Mouse (Mus musculus): ENCODE measurements around the gene Impg1. TPM values are rescaled to one million over a fixed set of nuclear protein-coding genes. Genes with fewer than 3 reads are reported as not detected.

Gene Impg1
- not detected in 2 replicates for polyA plus RNA-seq (2015; fragmentation: Nextera tagmentation; extraction: Ambion mirVana)

DNA sequence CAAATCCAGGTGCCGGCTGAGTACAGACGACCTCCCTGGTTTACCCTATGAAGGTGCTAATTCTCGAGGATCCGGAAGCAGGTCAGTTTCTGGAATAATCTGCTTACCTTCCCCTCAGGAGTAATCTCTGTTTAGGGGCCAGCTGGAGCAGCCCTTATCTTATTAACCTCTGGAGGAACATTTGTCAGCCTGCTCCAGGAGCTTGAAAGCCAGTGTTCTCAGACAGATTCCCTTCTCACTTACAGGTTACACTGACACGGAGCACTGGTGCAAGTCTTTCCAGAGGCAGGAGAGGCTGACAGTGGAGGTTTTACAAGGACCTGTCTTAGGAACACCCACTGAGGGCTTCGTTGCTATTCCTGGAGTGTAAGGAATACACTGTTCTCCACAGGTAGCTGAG lies at the start of gene Impg1:
Impg1 (minus strand) TSS at position 101 of the 400 bp plus-strand sequence.
- no peak for TF ChIP-seq CTCF (IDR thresholded peaks at IDR 0.05; ENCODE audit: low read depth)
- no peak within 1 kb of the TSS for H3K27ac ChIP-seq
- DNase-seq (ENCODE audit: low spot score) (no peak), ATAC-seq (replicated peaks; ENCODE audit: low FRiP score, low read depth) (no peak)
- no peak within 1 kb of the TSS for H3K4me2 ChIP-seq (ENCODE audit: low read length)
- H3K27me3 ChIP-seq (ENCODE audit: insufficient read depth, low read length): no peaks in the 10 kb centered on the region
- WGBS: 61% methylated on average over 6 of the region's 6 CpGs
- H3K9ac ChIP-seq (ENCODE audit: low read depth, low read length): no peak within 1 kb of the TSS
- no peaks in the 10 kb centered on the region for H3K9me3 ChIP-seq (replicated peaks; ENCODE audit: low read length)
- no peaks in the 10 kb centered on the region for H3K4me1 ChIP-seq (replicated peaks; ENCODE audit: insufficient read depth, low read length)
- H3K36me3 ChIP-seq (ENCODE audit: insufficient read depth, low read length): no peaks in the 10 kb centered on the region
- no peak within 1 kb of the TSS for H3K4me3 ChIP-seq (replicated peaks; ENCODE audit: low read depth, low read length)

DNA sequence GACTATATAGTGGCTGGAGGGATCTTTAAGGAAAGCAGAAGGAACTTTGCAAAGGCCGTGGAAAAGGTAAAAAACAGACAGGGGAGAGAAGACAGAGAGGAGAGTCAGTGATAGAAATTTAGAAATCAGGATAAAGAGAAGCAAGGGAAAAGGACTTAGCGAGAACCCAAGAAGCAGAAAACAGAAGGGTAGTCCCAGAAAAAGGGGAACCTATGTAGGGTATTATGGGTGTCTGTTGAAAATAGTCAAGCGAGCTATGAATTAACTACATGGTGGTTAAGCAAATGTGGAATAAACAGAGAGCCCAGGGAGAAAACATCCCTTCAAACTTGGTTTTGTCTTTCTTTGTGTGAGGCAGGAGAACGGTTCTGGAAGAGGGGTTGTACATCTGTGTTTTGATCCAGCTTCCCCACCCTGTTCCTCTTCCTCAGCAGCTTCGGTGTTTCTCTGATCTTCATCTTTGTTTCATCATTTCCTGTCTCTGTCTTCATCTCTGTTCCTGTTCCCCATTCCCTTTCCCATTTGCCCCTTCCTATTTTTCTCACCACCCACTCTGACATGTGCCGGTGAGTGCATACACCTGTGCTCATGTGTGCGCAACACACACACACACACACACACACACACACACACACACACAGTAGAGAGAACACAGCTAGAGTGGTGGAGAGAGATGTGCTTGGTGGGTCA lies 44.3 kb upstream of the Impg1 start:
- Histone ChIP-seq H3K4me3 (replicated peaks; ENCODE audit: low read depth, low read length) (no peak overlapping the region), H3K9ac (ENCODE audit: low read depth, low read length) (no peak overlapping the region), H3K4me1 (replicated peaks; ENCODE audit: insufficient read depth, low read length) (no peaks in the 10 kb centered on the region), H3K9me3 (replicated peaks; ENCODE audit: low read length) (no peaks in the 10 kb centered on the region), H3K27me3 (ENCODE audit: insufficient read depth, low read length) (no peaks in the 10 kb centered on the region), H3K4me2 (ENCODE audit: low read length) (no peak overlapping the region), H3K27ac (no peak overlapping the region), H3K36me3 (ENCODE audit: insufficient read depth, low read length) (no peaks in the 10 kb centered on the region)
- ATAC-seq (replicated peaks; ENCODE audit: low FRiP score, low read depth) (no peak), DNase-seq (ENCODE audit: low spot score) (no peak)
- TF ChIP-seq CTCF (IDR thresholded peaks at IDR 0.05; ENCODE audit: low read depth): no peak
- WGBS: 87% methylated on average over 7 of the region's 7 CpGs

DNA sequence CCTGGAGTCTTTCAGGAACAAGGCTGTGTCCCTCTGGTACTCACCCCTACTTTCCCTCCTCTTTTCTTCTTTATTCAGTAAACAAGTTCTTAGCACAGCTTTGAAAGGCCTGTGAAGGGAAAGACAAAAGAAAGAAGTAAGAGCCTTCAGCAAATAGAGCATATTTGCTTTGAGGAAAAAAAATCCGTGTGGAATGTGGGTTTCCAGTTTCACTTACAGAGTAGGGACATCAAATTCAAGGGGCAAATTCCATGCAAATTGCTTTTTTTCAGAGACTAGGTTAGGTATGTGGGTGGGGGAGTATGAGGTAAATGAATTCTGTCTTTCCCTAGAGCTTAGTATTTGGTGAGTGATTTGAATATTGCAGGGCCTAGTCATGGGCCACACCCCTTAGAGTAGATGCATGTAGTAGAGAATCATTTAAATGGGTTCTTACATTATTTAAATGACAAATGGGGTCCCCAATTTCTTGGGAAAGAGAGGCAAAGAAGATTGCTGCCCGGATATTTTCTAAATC lies 39.3 kb upstream of the Impg1 start:
- no peak overlapping the region for H3K4me2 ChIP-seq (ENCODE audit: low read length)
- no peaks in the 10 kb centered on the region for H3K36me3 ChIP-seq (ENCODE audit: insufficient read depth, low read length)
- H3K4me3 ChIP-seq (replicated peaks; ENCODE audit: low read depth, low read length): no peak overlapping the region
- WGBS: 43% methylated on average over 2 of the region's 2 CpGs
- H3K27ac ChIP-seq: no peak overlapping the region
- TF ChIP-seq CTCF (IDR thresholded peaks at IDR 0.05; ENCODE audit: low read depth): no peak
- H3K27me3 ChIP-seq (ENCODE audit: insufficient read depth, low read length): no peaks in the 10 kb centered on the region
- peak; percentile 10 for DNase-seq (ENCODE audit: low spot score)
- H3K4me1 ChIP-seq (replicated peaks; ENCODE audit: insufficient read depth, low read length): no peaks in the 10 kb centered on the region
- no peaks in the 10 kb centered on the region for H3K9me3 ChIP-seq (replicated peaks; ENCODE audit: low read length)
- no peak overlapping the region for H3K9ac ChIP-seq (ENCODE audit: low read depth, low read length)
- ATAC-seq (replicated peaks; ENCODE audit: low FRiP score, low read depth): no peak

DNA sequence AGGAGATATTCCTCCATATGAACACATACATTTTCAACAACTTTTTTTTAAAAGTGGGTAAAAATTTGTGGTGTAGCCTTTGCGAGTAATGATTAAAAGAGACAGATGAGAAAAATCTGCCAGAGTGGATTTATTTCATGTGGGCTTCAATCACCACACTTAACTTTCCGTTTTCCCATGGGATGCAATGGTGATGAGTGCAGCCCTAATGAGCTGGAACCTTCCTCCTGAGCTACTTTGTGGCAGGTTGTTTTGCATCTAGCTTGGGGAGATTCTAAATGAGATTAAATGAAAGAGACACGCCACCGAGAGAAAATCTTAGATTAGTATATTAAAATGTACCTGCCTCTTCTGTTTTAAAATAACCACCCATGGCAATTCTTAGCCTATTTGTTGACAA lies 26.3 kb upstream of the Impg1 start:
- Histone ChIP-seq H3K27me3 (ENCODE audit: insufficient read depth, low read length) (no peaks in the 10 kb centered on the region), H3K4me3 (replicated peaks; ENCODE audit: low read depth, low read length) (no peak overlapping the region), H3K9me3 (replicated peaks; ENCODE audit: low read length) (no peaks in the 10 kb centered on the region), H3K27ac (no peak overlapping the region), H3K4me2 (ENCODE audit: low read length) (no peak overlapping the region), H3K4me1 (replicated peaks; ENCODE audit: insufficient read depth, low read length) (no peaks in the 10 kb centered on the region), H3K9ac (ENCODE audit: low read depth, low read length) (no peak overlapping the region), H3K36me3 (ENCODE audit: insufficient read depth, low read length) (no peaks in the 10 kb centered on the region)
- no peak for ATAC-seq (replicated peaks; ENCODE audit: low FRiP score, low read depth)
- no peak for DNase-seq (ENCODE audit: low spot score)
- TF ChIP-seq CTCF (IDR thresholded peaks at IDR 0.05; ENCODE audit: low read depth): no peak
- 54% methylated on average over 4 of the region's 4 CpGs for WGBS

DNA sequence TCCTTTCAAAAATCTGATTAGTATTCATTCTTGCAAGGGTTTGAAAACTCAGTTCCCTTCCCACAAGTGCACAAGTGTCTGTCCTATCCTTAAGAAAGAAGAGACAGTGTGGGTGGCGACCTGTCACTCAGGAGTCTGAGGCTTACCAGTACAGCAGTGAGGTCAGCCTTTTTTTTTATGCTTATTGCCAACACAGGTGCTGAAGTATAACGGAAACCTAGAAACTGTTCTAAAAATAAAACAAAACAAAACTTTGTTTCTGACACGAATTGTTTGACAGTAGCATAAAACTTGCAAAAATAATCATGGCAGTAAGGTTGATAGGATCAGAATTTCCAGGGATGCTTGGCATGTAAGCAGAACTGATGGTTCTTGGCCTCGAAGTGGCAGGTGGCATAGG lies 4.9 kb downstream of the Impg1 start:
- TF ChIP-seq CTCF (IDR thresholded peaks at IDR 0.05; ENCODE audit: low read depth): no peak
- no peak for ATAC-seq (replicated peaks; ENCODE audit: low FRiP score, low read depth)
- Histone ChIP-seq H3K4me1 (replicated peaks; ENCODE audit: insufficient read depth, low read length) (no peaks in the 10 kb centered on the region), H3K4me3 (replicated peaks; ENCODE audit: low read depth, low read length) (no peak overlapping the region), H3K36me3 (ENCODE audit: insufficient read depth, low read length) (no peaks in the 10 kb centered on the region), H3K27me3 (ENCODE audit: insufficient read depth, low read length) (no peaks in the 10 kb centered on the region), H3K4me2 (ENCODE audit: low read length) (no peak overlapping the region), H3K9me3 (replicated peaks; ENCODE audit: low read length) (no peaks in the 10 kb centered on the region), H3K9ac (ENCODE audit: low read depth, low read length) (no peak overlapping the region), H3K27ac (no peak overlapping the region)
- 68% methylated on average over 4 of the region's 4 CpGs for WGBS
- DNase-seq (ENCODE audit: low spot score): no peak

DNA sequence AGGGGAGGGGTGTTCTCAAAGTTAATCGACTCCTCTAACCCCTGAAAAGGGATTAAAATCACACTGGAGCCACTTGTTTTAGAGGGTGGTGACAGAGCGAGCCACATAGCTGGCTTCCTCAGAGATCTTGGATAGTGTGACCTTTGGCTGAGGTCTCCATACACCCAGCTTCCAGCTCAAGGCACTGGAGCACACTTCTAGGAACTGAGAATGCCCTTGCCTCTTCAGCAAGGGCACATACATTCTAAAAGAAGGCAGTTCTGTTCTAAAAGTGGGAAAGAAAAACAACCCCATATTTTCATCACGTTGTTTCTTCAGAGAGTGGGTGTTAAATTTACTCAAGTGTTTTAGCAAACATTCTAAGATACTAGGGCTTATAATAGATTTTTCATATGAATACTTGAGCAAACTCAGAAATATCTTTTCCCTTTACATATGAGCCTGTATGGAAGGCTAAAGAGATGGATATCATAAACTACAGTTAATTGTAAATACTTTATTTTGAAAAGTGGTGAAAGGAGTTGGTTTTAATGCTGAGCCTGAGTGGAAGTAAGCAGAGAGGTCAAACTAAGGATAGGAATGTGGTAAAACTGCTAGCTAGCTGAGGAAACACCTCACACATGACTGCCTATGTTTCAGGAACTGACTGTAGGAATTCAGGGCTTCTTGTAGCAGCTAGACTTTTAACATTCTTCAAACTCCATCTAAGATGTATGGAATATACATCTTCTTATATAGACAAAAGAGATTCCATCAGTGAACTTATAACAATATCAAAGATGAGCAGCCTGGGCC lies 14.6 kb downstream of the Impg1 start:
- H3K27me3 ChIP-seq (ENCODE audit: insufficient read depth, low read length): no peaks in the 10 kb centered on the region
- no peak overlapping the region for H3K27ac ChIP-seq
- H3K4me1 ChIP-seq (replicated peaks; ENCODE audit: insufficient read depth, low read length): no peaks in the 10 kb centered on the region
- H3K4me3 ChIP-seq (replicated peaks; ENCODE audit: low read depth, low read length): no peak overlapping the region
- 54% methylated on average over 3 of the region's 3 CpGs for WGBS
- no peaks in the 10 kb centered on the region for H3K36me3 ChIP-seq (ENCODE audit: insufficient read depth, low read length)
- no peak overlapping the region for H3K4me2 ChIP-seq (ENCODE audit: low read length)
- DNase-seq (ENCODE audit: low spot score): peak; percentile 9
- H3K9ac ChIP-seq (ENCODE audit: low read depth, low read length): no peak overlapping the region
- no peak for TF ChIP-seq CTCF (IDR thresholded peaks at IDR 0.05; ENCODE audit: low read depth)
- no peak; the same call in 1 of the 2 replicates for ATAC-seq (replicated peaks; ENCODE audit: low FRiP score, low read depth)
- H3K9me3 ChIP-seq (replicated peaks; ENCODE audit: low read length): no peaks in the 10 kb centered on the region
